Mouse (Mus musculus) kidney, postnatal 25 days (tissue): ENCODE measurements around the gene Lat2.

Experiments
- DNase-seq, 2 experiments: peaks; one replicate each; pipeline ENCODE4 v3.0.0; 2021; ENCODE audit warnings: mixed read lengths in 2 of 2

Gene Lat2

GRCm38 (mm10) chr5:134568964-134569491, 45.8 kb downstream of the Lat2 start:
- DNase-seq, result peak; percentile 37 to 73

- DNase-seq, result no peak
Measured at GRCm38 (mm10) chr5:134568030-134568429, 46.8 kb downstream of the Lat2 start.

- no peak for DNase-seq
Measured at GRCm38 (mm10) chr5:134567445-134567844, 47.4 kb downstream of the Lat2 start.

- no peak for DNase-seq
Measured at GRCm38 (mm10) chr5:134565696-134566095, 49.1 kb downstream of the Lat2 start.

GRCm38 (mm10) chr5:134564272-134564671, 50.6 kb downstream of the Lat2 start:
- DNase-seq, result no peak

- no peak for DNase-seq
Measured at GRCm38 (mm10) chr5:134560450-134561171, 54.2 kb downstream of the Lat2 start.

- no peak for DNase-seq
Measured at GRCm38 (mm10) chr5:134560071-134560449, 54.8 kb downstream of the Lat2 start, which contains the start of gene Syna. Gene Syna (minus strand): TSS chr5:134560171.

GRCm38 (mm10) chr5:134555463-134556164, 59.2 kb downstream of the Lat2 start:
- peak; percentile 93 to 94 for DNase-seq

- DNase-seq, result peak; percentile 35 to 55
Measured at GRCm38 (mm10) chr5:134553951-134554546, 60.8 kb downstream of the Lat2 start.

GRCm38 (mm10) chr5:134552110-134552972, 62.5 kb downstream of the Lat2 start, which contains the start of gene Clip2:
Gene Clip2 (minus strand): TSS chr5:134552434.
- peak; percentile 99 for DNase-seq

- peak; percentile 55 to 75 for DNase-seq
Measured at GRCm38 (mm10) chr5:134551233-134552109, 63.4 kb downstream of the Lat2 start.

- DNase-seq, result peak; percentile 15 to 50
Measured at GRCm38 (mm10) chr5:134550836-134551232, 64.0 kb downstream of the Lat2 start.
